Mouse (Mus musculus): Measurements from ENCODE around the gene Cap2.

- no peak for TF ChIP-seq POLR2A (IDR thresholded peaks at IDR 0.05; ENCODE audit: low read depth, low read length)
- TF ChIP-seq CTCF (IDR thresholded peaks at IDR 0.05; ENCODE audit: extremely low read depth, insufficient read depth, insufficient read length, insufficient replicate concordance), result no peak
Observed at GRCm38 (mm10) chr13:46659211-46659610, 157.6 kb downstream of the Cap2 start.
